Mouse (Mus musculus): ENCODE data around the gene Hist1h2ad. TPM values are rescaled to one million over a fixed set of nuclear protein-coding genes. Genes with fewer than 3 reads are reported as not detected.
"Not testable (repeated sequence)": the region's sequence is repeated elsewhere in the genome, so short reads cannot be mapped to it uniquely, and the experiment has no call there.

Gene Hist1h2ad
- 10 to 100 TPM; 18.6 to 25.5 TPM for total RNA-seq (2021)

- peak; percentile 91 for DNase-seq
- intact Hi-C loops (cut with DNase I): not testable (repeated sequence)
Measured at GRCm38 (mm10) chr13:23573898-23574524, at the start of gene Hist1h2ad, which contains the start of gene Hist1h2bf. Hist1h2ad (plus strand) TSS chr13:23574381. Hist1h2bf (minus strand) TSS chr13:23574196.

GRCm38 (mm10) chr13:23524654-23525053 lies 49.5 kb upstream of the Hist1h2ad start:
- intact Hi-C loops (cut with DNase I): loop anchor here (5.0 kb wide), 1 partner anchor 1497 kb away; no protein-coding TSS in a partner anchor
- DNase-seq: peak; percentile 84

GRCm38 (mm10) chr13:23525901-23526300 lies 48.3 kb upstream of the Hist1h2ad start:
- DNase-seq: no peak
- intact Hi-C loops (cut with DNase I): loop anchor here (5.0 kb wide), 1 partner anchor 1499 kb away; no protein-coding TSS in a partner anchor

GRCm38 (mm10) chr13:23526312-23526711 lies 47.9 kb upstream of the Hist1h2ad start:
- DNase-seq: peak; percentile 88
- intact Hi-C loops (cut with DNase I): loop anchor here (5.0 kb wide), 1 partner anchor 1499 kb away; no protein-coding TSS in a partner anchor

- intact Hi-C loops (cut with DNase I): loop anchor here (5.0 kb wide), 1 partner anchor 1502 kb away; no protein-coding TSS in a partner anchor
- no peak for DNase-seq
Measured at GRCm38 (mm10) chr13:23529005-23529404, 45.2 kb upstream of the Hist1h2ad start.

- no peak for DNase-seq
- intact Hi-C loops (cut with DNase I): loop anchor here (5.0 kb wide), 1 partner anchor 1502 kb away; no protein-coding TSS in a partner anchor
Measured at GRCm38 (mm10) chr13:23529480-23530165, 44.6 kb upstream of the Hist1h2ad start.

GRCm38 (mm10) chr13:23530181-23530900 lies 43.8 kb upstream of the Hist1h2ad start:
- DNase-seq: peak; percentile 30
- intact Hi-C loops (cut with DNase I): no loop called here

- DNase-seq: peak; percentile 97
- intact Hi-C loops (cut with DNase I): no loop called here
Measured at GRCm38 (mm10) chr13:23530901-23531875, 43.0 kb upstream of the Hist1h2ad start, which contains the start of gene Hist1h4h. Hist1h4h (plus strand) TSS chr13:23531050.

- intact Hi-C loops (cut with DNase I): no loop called here
Measured at GRCm38 (mm10) chr13:23532262-23533075, 41.7 kb upstream of the Hist1h2ad start.

GRCm38 (mm10) chr13:23533560-23534367 lies 40.4 kb upstream of the Hist1h2ad start, which contains the start of gene Hist1h2af:
Hist1h2af (plus strand) TSS chr13:23533906.
- peak; percentile 74 for DNase-seq

More at GRCm38 (mm10) chr13:23532262-23533075, 41.7 kb upstream of the Hist1h2ad start:
- DNase-seq: no peak

GRCm38 (mm10) chr13:23534368-23535131 lies 39.6 kb upstream of the Hist1h2ad start:
- DNase-seq: no peak
- intact Hi-C loops (cut with DNase I): no loop called here

More at GRCm38 (mm10) chr13:23533560-23534367, 40.4 kb upstream of the Hist1h2ad start, which contains the start of gene Hist1h2af:
- intact Hi-C loops (cut with DNase I): not testable (repeated sequence)

- intact Hi-C loops (cut with DNase I): not testable (repeated sequence)
- DNase-seq: peak; percentile 90
Measured at GRCm38 (mm10) chr13:23535137-23536075, 38.8 kb upstream of the Hist1h2ad start, which contains the start of gene Hist1h3g. Hist1h3g (plus strand) TSS chr13:23535422.

GRCm38 (mm10) chr13:23536076-23536822 lies 37.9 kb upstream of the Hist1h2ad start:
- no peak for DNase-seq
- intact Hi-C loops (cut with DNase I): no loop called here

- DNase-seq: no peak
- intact Hi-C loops (cut with DNase I): no loop called here
Measured at GRCm38 (mm10) chr13:23537006-23537710, 37.0 kb upstream of the Hist1h2ad start.

- DNase-seq: no peak
- intact Hi-C loops (cut with DNase I): no loop called here
Measured at GRCm38 (mm10) chr13:23538249-23538648, 35.9 kb upstream of the Hist1h2ad start.

All from left cerebral cortex, postnatal 4 days (tissue).